Mouse (Mus musculus) frontal cortex, postnatal 10 days (tissue): Measurements from ENCODE around the gene Opn4.

Experiments used
- DNase-seq, 2 experiments: peaks; one replicate each; pipeline ENCODE4 v3.0.0; 2022; ENCODE audit warnings: low spot score in 2 of 2, mixed read lengths in 1 of 2

Opn4 gene

GRCm38 (mm10) chr14:34562393-34562792, 37.5 kb downstream of the Opn4 start:
- no peak for DNase-seq

GRCm38 (mm10) chr14:34561647-34562046, 38.3 kb downstream of the Opn4 start:
- no peak for DNase-seq

GRCm38 (mm10) chr14:34558947-34559346, 41.0 kb downstream of the Opn4 start:
- DNase-seq = no peak

GRCm38 (mm10) chr14:34555211-34555610, 44.7 kb downstream of the Opn4 start:
- DNase-seq = no peak

GRCm38 (mm10) chr14:34554047-34554446, 45.9 kb downstream of the Opn4 start:
- no peak for DNase-seq

- DNase-seq = no peak
These were observed 46.5 kb downstream of the Opn4 start for GRCm38 (mm10) chr14:34553470-34553869.

GRCm38 (mm10) chr14:34552226-34552625, 47.7 kb downstream of the Opn4 start:
- DNase-seq = no peak

- peak; percentile 69 to 79 for DNase-seq
These were observed 50.8 kb downstream of the Opn4 start for GRCm38 (mm10) chr14:34549004-34549671.

GRCm38 (mm10) chr14:34548391-34549001, 51.4 kb downstream of the Opn4 start:
- peak in 1 of 2 experiments; percentile 48 for DNase-seq

GRCm38 (mm10) chr14:34544545-34544944, 55.4 kb downstream of the Opn4 start:
- DNase-seq = no peak

- DNase-seq = no peak
These were observed 55.9 kb downstream of the Opn4 start for GRCm38 (mm10) chr14:34544001-34544400.

GRCm38 (mm10) chr14:34543596-34543995, 56.3 kb downstream of the Opn4 start:
- DNase-seq = no peak

- DNase-seq = no peak
These were observed 58.0 kb downstream of the Opn4 start for GRCm38 (mm10) chr14:34541896-34542295.

GRCm38 (mm10) chr14:34540685-34541162, 59.2 kb downstream of the Opn4 start:
- DNase-seq = no peak
